Mouse (Mus musculus): ENCODE measurements around the gene Rnasek.

Gene Rnasek

GRCm38 (mm10) chr11:70239541-70240279 lies at the start of gene Rnasek, which contains the start of gene Gm21988:
Gene Rnasek, minus strand, starts transcription at chr11:70239842.
Gene Gm21988, minus strand, starts transcription at chr11:70239830.
- DNase-seq (ENCODE audit: low spot score in 2 of 2) = peak in 1 of 2 experiments; percentile 81

GRCm38 (mm10) chr11:70289236-70289635 lies 49.6 kb upstream of the Rnasek start:
- DNase-seq (ENCODE audit: low spot score in 2 of 2) = peak; percentile 12 to 30

- no peak for DNase-seq (ENCODE audit: low spot score in 2 of 2)
Measured at GRCm38 (mm10) chr11:70288102-70288501, 48.5 kb upstream of the Rnasek start.

GRCm38 (mm10) chr11:70285686-70286085 lies 46.0 kb upstream of the Rnasek start:
- DNase-seq (ENCODE audit: low spot score in 2 of 2) = no peak

- no peak for DNase-seq (ENCODE audit: low spot score in 2 of 2)
Measured at GRCm38 (mm10) chr11:70284757-70285156, 45.1 kb upstream of the Rnasek start.

GRCm38 (mm10) chr11:70283666-70284065 lies 44.0 kb upstream of the Rnasek start:
- no peak for DNase-seq (ENCODE audit: low spot score in 2 of 2)

- no peak for DNase-seq (ENCODE audit: low spot score in 2 of 2)
Measured at GRCm38 (mm10) chr11:70280441-70280840, 40.8 kb upstream of the Rnasek start.

- no peak for DNase-seq (ENCODE audit: low spot score in 2 of 2)
Measured at GRCm38 (mm10) chr11:70278961-70279360, 39.3 kb upstream of the Rnasek start.

GRCm38 (mm10) chr11:70271641-70272040 lies 32.0 kb upstream of the Rnasek start:
- no peak for DNase-seq (ENCODE audit: low spot score in 2 of 2)

- DNase-seq (ENCODE audit: low spot score in 2 of 2) = no peak
Measured at GRCm38 (mm10) chr11:70266405-70266804, 26.8 kb upstream of the Rnasek start.

GRCm38 (mm10) chr11:70265819-70266218 lies 26.2 kb upstream of the Rnasek start:
- DNase-seq (ENCODE audit: low spot score in 2 of 2) = no peak

GRCm38 (mm10) chr11:70265252-70265651 lies 25.6 kb upstream of the Rnasek start:
- DNase-seq (ENCODE audit: low spot score in 2 of 2) = no peak

GRCm38 (mm10) chr11:70259035-70259434 lies 19.4 kb upstream of the Rnasek start:
- no peak for DNase-seq (ENCODE audit: low spot score in 2 of 2)

GRCm38 (mm10) chr11:70254931-70255531 lies 15.4 kb upstream of the Rnasek start, which contains the start of gene Alox12:
Gene Alox12, minus strand, starts transcription at chr11:70255353.
- no peak for DNase-seq (ENCODE audit: low spot score in 2 of 2)

- DNase-seq (ENCODE audit: low spot score in 2 of 2) = no peak
Measured at GRCm38 (mm10) chr11:70254337-70254736, 14.7 kb upstream of the Rnasek start.

GRCm38 (mm10) chr11:70251853-70252252 lies 12.2 kb upstream of the Rnasek start:
- DNase-seq (ENCODE audit: low spot score in 2 of 2) = no peak

- DNase-seq (ENCODE audit: low spot score in 2 of 2) = no peak
Measured at GRCm38 (mm10) chr11:70250150-70250549, 10.5 kb upstream of the Rnasek start.

GRCm38 (mm10) chr11:70247136-70247845 lies 7.6 kb upstream of the Rnasek start:
- no peak for DNase-seq (ENCODE audit: low spot score in 2 of 2)

GRCm38 (mm10) chr11:70242591-70242990 lies 2.9 kb upstream of the Rnasek start:
- no peak for DNase-seq (ENCODE audit: low spot score in 2 of 2)

GRCm38 (mm10) chr11:70238591-70239440 lies 826 bp downstream of the Rnasek start:
- DNase-seq (ENCODE audit: low spot score in 2 of 2) = no peak

- DNase-seq (ENCODE audit: low spot score in 2 of 2) = peak; percentile 95 to 97
Measured at GRCm38 (mm10) chr11:70237457-70238167, 2.0 kb downstream of the Rnasek start, which contains the start of gene 0610010K14Rik. Gene 0610010K14Rik, minus strand, starts transcription at chr11:70237914.

Measured in frontal cortex, postnatal 10 days (tissue).